Mouse (Mus musculus) cerebellum, adult 2 months (tissue): ENCODE results near the gene Pacrg.

ENCODE experiments used
- CTCF ChIP-seq: fragments of 200-500 bp; IDR thresholded peaks from 2 replicates; pipeline ENCODE4 v1.5.1; 2011; ENCODE audit warnings: low read depth, mild to moderate bottlenecking, control low read depth, low read length, moderate library complexity, borderline replicate concordance; ENCODE audit not compliant: insufficient read depth
- POLR2A ChIP-seq: fragments of 200-500 bp; IDR thresholded peaks from 2 replicates; pipeline ENCODE4 v1.6.1; 2011; ENCODE audit warnings: low read length, control low read depth, borderline replicate concordance; ENCODE audit not compliant: insufficient read depth

DNA sequence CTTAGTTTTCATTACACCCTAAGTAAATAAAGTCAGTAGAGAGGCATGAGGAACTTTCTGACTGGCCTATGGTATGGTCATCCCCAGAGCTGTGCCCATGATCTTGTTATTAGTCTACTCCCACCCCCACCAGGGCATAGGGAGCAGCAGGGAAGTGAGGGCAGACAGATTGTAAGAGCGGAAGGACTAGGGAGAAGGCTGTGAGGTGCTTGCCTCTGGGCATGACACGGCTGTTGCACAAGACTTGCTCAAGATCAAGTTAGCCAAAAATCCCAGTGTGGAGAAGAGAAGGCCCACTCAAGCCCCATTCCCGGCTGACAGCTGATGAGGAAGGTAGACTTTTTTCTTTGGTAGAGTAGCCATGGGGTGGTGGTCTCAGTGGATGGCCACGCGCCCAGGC is 82.7 kb downstream of the Pacrg start:
- TF ChIP-seq CTCF (no peak), POLR2A (no peak)
